Mouse (Mus musculus) CH12.LX (cell line): ENCODE results near the gene Cltc. TPM values are rescaled to one million over a fixed set of nuclear protein-coding genes. Genes with fewer than 3 reads are reported as not detected.

Source experiments
- DNase-seq: peaks from one replicate; pipeline ENCODE4 v3.0.0-alpha.2; 2013; ENCODE audit errors: extremely low read depth
- H3K27ac ChIP-seq: 2 replicates; pipeline ENCODE4 v1.5.1; 2012; ENCODE audit warnings: low read depth, mild to moderate bottlenecking, control low read depth, moderate library complexity; ENCODE audit not compliant: insufficient read depth
- H3K27me3 ChIP-seq: replicated peaks from 2 replicates; pipeline ENCODE3; 2012; ENCODE audit warnings: inconsistent platforms
- H3K36me3 ChIP-seq, 2 experiments: replicated peaks in 1 of 2; 2 replicates each; pipeline versions ENCODE3 to v1.6.1; 2012; ENCODE audit warnings: inconsistent platforms in 1 of 2, low read length in 1 of 2, mild to moderate bottlenecking in 1 of 2, mixed read lengths in 1 of 2, moderate library complexity in 1 of 2; ENCODE audit not compliant: control insufficient read depth in 1 of 2, insufficient read depth in 1 of 2
- H3K4me1 ChIP-seq, 2 experiments: 2 replicates each; pipeline ENCODE4 v1.6.1; 2012; ENCODE audit warnings: inconsistent platforms in 1 of 2, moderate library complexity in 1 of 2; ENCODE audit not compliant: insufficient read depth in 2 of 2, control insufficient read depth in 1 of 2
- H3K4me2 ChIP-seq: 2 replicates; pipeline ENCODE4 v1.6.1; 2012; ENCODE audit warnings: low read depth, mild to moderate bottlenecking, control low read depth; ENCODE audit not compliant: poor library complexity, insufficient read depth, severe bottlenecking
- H3K4me3 ChIP-seq, 3 experiments: fragments of 150-350 bp in 1 of 3; sonication (generic) in 1 of 3; replicated peaks in 1 of 3; 2 replicates each; pipeline versions ENCODE3 to v1.5.1; 2011 to 2012; ENCODE audit warnings: low read depth in 2 of 3, low read length in 2 of 3, mild to moderate bottlenecking in 2 of 3, moderate library complexity in 2 of 3, control low read depth in 1 of 3, improper control_type of control experiment in 1 of 3, inconsistent platforms in 1 of 3, mixed read lengths in 1 of 3; ENCODE audit not compliant: poor library complexity in 1 of 3
- H3K79me2 ChIP-seq: replicated peaks from 2 replicates; pipeline ENCODE4 v1.6.1; 2012; ENCODE audit warnings: mild to moderate bottlenecking, moderate library complexity; ENCODE audit not compliant: control insufficient read depth, poor library complexity, insufficient read depth, severe bottlenecking; ENCODE audit errors: extremely low read depth
- H3K9ac ChIP-seq: 2 replicates; pipeline ENCODE4 v1.6.1; 2012; ENCODE audit warnings: low read depth, mild to moderate bottlenecking, control low read depth, moderate library complexity; ENCODE audit not compliant: insufficient read depth
- H3K9me3 ChIP-seq: replicated peaks from 2 replicates; pipeline ENCODE3; 2012; ENCODE audit warnings: low read length, inconsistent platforms, mixed read lengths
- BHLHE40 ChIP-seq: IDR thresholded peaks from 2 replicates; pipeline ENCODE4 v1.6.1; 2011; ENCODE audit warnings: mild to moderate bottlenecking, low read depth, low read length, improper control_type of control experiment
- ELF1 ChIP-seq: IDR thresholded peaks from 2 replicates; pipeline ENCODE4 v1.6.1; 2014; ENCODE audit warnings: low read depth, mild to moderate bottlenecking, inconsistent platforms, low read length, improper control_type of control experiment
- EP300 ChIP-seq: IDR thresholded peaks from 2 replicates; pipeline ENCODE4 v1.6.1; 2011; ENCODE audit warnings: low read length, improper control_type of control experiment
- JUN ChIP-seq: IDR thresholded peaks from 2 replicates; pipeline ENCODE4 v1.6.1; 2011; ENCODE audit warnings: low read depth, mild to moderate bottlenecking, low read length, improper control_type of control experiment, moderate library complexity; ENCODE audit not compliant: insufficient read depth
- KAT2A ChIP-seq: IDR thresholded peaks from 2 replicates; pipeline ENCODE4 v1.6.1; 2012; ENCODE audit warnings: low read length, improper control_type of control experiment, inconsistent platforms; ENCODE audit not compliant: insufficient replicate concordance
- MAFK ChIP-seq: IDR thresholded peaks from 2 replicates; pipeline ENCODE4 v1.6.1; 2011; ENCODE audit warnings: low read length, improper control_type of control experiment; ENCODE audit not compliant: insufficient replicate concordance
- MAZ ChIP-seq: IDR thresholded peaks from 2 replicates; pipeline ENCODE4 v1.6.1; 2012; ENCODE audit warnings: low read depth, mild to moderate bottlenecking, inconsistent platforms, low read length, improper control_type of control experiment, moderate library complexity
- MXI1 ChIP-seq: IDR thresholded peaks from 2 replicates; pipeline ENCODE4 v1.6.1; 2011; ENCODE audit warnings: mild to moderate bottlenecking, low read depth, low read length, improper control_type of control experiment
- MYC ChIP-seq: IDR thresholded peaks from 2 replicates; pipeline ENCODE4 v1.6.1; 2011; ENCODE audit warnings: low read depth, mild to moderate bottlenecking, improper control_type of control experiment, low read length
- NELFE ChIP-seq: IDR thresholded peaks from 2 replicates; pipeline ENCODE4 v1.6.1; 2011; ENCODE audit warnings: low read depth, low read length, improper control_type of control experiment
- NRF1 ChIP-seq: IDR thresholded peaks from 2 replicates; pipeline ENCODE4 v1.6.1; 2014; ENCODE audit warnings: low read depth, mild to moderate bottlenecking, inconsistent platforms, low read length, improper control_type of control experiment, moderate library complexity
- PAX5 ChIP-seq: IDR thresholded peaks from 2 replicates; pipeline ENCODE4 v1.6.1; 2012; ENCODE audit warnings: low read length, inconsistent platforms, mixed read lengths
- POLR2AphosphoS2 ChIP-seq: IDR thresholded peaks from 2 replicates; pipeline ENCODE4 v1.6.1; 2011; ENCODE audit warnings: low read depth, low read length, improper control_type of control experiment
- RAD21 ChIP-seq: IDR thresholded peaks from 2 replicates; pipeline ENCODE4 v1.6.1; 2011; ENCODE audit warnings: low read depth, mild to moderate bottlenecking, low read length, improper control_type of control experiment, moderate library complexity
- TCF12 ChIP-seq: IDR thresholded peaks from 2 replicates; pipeline ENCODE4 v1.6.1; 2014; ENCODE audit warnings: low read depth, mild to moderate bottlenecking, inconsistent platforms, low read length, improper control_type of control experiment
- UBTF ChIP-seq: IDR thresholded peaks from 2 replicates; pipeline ENCODE4 v1.6.1; 2012; ENCODE audit warnings: low read depth, mild to moderate bottlenecking, inconsistent platforms, low read length, improper control_type of control experiment, moderate library complexity
- ZC3H11A ChIP-seq: IDR thresholded peaks from 2 replicates; pipeline ENCODE4 v1.6.1; 2012; ENCODE audit warnings: low read depth, mild to moderate bottlenecking, inconsistent platforms, low read length, improper control_type of control experiment
- ZKSCAN1 ChIP-seq: IDR thresholded peaks from 2 replicates; pipeline ENCODE4 v1.6.1; 2012; ENCODE audit warnings: low read depth, inconsistent platforms, low read length, improper control_type of control experiment, borderline replicate concordance
- ZNF384 ChIP-seq: IDR thresholded peaks from 2 replicates; pipeline ENCODE4 v1.6.1; 2012; ENCODE audit warnings: low read depth, low read length, improper control_type of control experiment, inconsistent platforms
- dilution Hi-C: fragments of 300-500 bp; cut with MboI; formaldehyde crosslinking; loops from 2 replicates; pipeline ENCODE4 v1.14.3; 2020; ENCODE audit warnings: low sequenced_read_pairs; ENCODE audit not compliant: extremely low pct_unique_long_range_greater_than_20kb, extremely low pct_ligation_motif_present
- in situ Hi-C: fragments of 300-500 bp; cut with MboI; formaldehyde crosslinking; loops from 3 replicates; pipeline ENCODE4 v1.14.3; 2019; ENCODE audit warnings: low sequenced_read_pairs, low pct_ligation_motif_present, low pct_unique_long_range_greater_than_20kb, mixed read lengths
- polyA plus RNA-seq: library from polyadenylated mRNA; unstranded; fragments of >175 nt; gene quantifications from 2 replicates; pipeline ENCODE4 v1.2.1, GENCODE M21; 2012; ENCODE audit warnings: low read depth; ENCODE audit not compliant: insufficient read length
- total RNA-seq, 2 experiments: library from RNA; depleted of rRNA; stranded (reverse); fragments of 300-350 nt in 1 of 2; fragments of >200 nt in 1 of 2; gene quantifications; 2 replicates each; pipeline ENCODE4 v1.2.3; 2012 to 2014

Cltc gene
- total and polyA plus RNA-seq, 3 experiments: 140 to 303 (median 219) TPM

GRCm38 (mm10) chr11:86655671-86656070 is 101.7 kb downstream of the Cltc start (continued):
- TF ChIP-seq UBTF (no peak), EP300 (no peak), NRF1 (no peak), JUN (no peak), MAFK (peak; percentile 84), RAD21 (peak; percentile 96), PAX5 (no peak), ZC3H11A (peak; percentile 59), MXI1 (no peak), BHLHE40 (no peak), POLR2AphosphoS2 (no peak), NELFE (no peak), TCF12 (no peak), MYC (0 out of 2 replicates have a peak, but pooled peaks have one; percentile 28), MAZ (no peak), ELF1 (no peak), ZKSCAN1 (no peak), KAT2A (no peak), ZNF384 (peak; percentile 38)

GRCm38 (mm10) chr11:86654096-86654495 is 103.3 kb downstream of the Cltc start:
- H3K4me2 ChIP-seq: peak overlapping the region; percentile 3; the same call in 1 of the 2 replicates
- TF ChIP-seq EP300 (no peak), ZKSCAN1 (no peak), BHLHE40 (no peak)
- TF ChIP-seq, all 38 proteins: peak for 0
- no peak overlapping the region for H3K4me3 ChIP-seq
- H3K27me3 ChIP-seq: no peaks in the 10 kb centered on the region
- H3K9ac ChIP-seq: peak overlapping the region; percentile 16
- in situ Hi-C loops (loop anchor here (5.0 to 10.0 kb wide), 2 partner anchors 77 to 351 kb away; no protein-coding TSS in a partner anchor), dilution Hi-C loops (no loop called here)
- H3K36me3 ChIP-seq: peaks cover 2 to 26% of the 10 kb centered on the region in 2 experiments
- peaks cover 4% of the 10 kb centered on the region for H3K79me2 ChIP-seq
- no peaks in the 10 kb centered on the region for H3K9me3 ChIP-seq
- DNase-seq: no peak
- no peak overlapping the region; the same call in 1 of the 2 replicates for H3K27ac ChIP-seq
- H3K4me1 ChIP-seq: peaks cover 12 to 69% of the 10 kb centered on the region in 2 experiments; a peak in 3 of 4 replicates
